Mouse (Mus musculus) stomach, postnatal 0 days (tissue): ENCODE data around the gene Haao.
A peak's percentile ranks its signal among the peaks of the same experiment; 100 is the strongest.

Experiments used
- CTCF ChIP-seq: IDR thresholded peaks from 2 replicates; pipeline ENCODE4 v1.5.1; 2016; ENCODE audit warnings: antibody characterized with exemption, low read depth, mild to moderate bottlenecking, moderate library complexity
- EP300 ChIP-seq: optimal IDR thresholded peaks from 2 replicates; pipeline ENCODE3; 2016; ENCODE audit warnings: antibody characterized with exemption

DNA sequence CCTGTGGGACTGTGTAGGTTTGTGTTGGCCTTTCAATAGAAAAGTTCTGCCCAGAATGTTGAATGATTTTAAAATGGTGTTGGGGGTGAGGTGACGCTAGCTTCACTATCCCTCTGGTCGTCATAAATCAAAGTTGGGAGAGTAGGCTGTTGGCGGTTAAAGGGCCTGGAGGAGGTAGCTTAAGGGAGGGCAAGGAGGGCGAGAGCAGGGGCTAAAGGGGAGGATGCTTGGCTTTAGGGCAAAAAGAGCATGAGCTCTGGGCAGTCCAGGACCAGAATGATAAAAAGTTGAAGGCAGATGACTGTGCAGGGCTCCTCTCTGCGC is 42.6 kb upstream of the Haao start:
- TF ChIP-seq CTCF (0 out of 2 replicates have a peak, but pooled peaks have one; percentile 3), EP300 (no peak)
